Mouse (Mus musculus): ENCODE measurements around the gene Tpm3. TPM values are rescaled to one million over a fixed set of nuclear protein-coding genes. Genes with fewer than 3 reads are reported as not detected.

Tpm3 gene
- polyA plus RNA-seq, 1 experiment from 2014 or later: 162 TPM

- H3K4me1 ChIP-seq (ENCODE audit: control insufficient read depth, low read depth, low read length): peaks cover 56% of the 10 kb centered on the region
- peak overlapping the region; percentile 83 for H3K9ac ChIP-seq (ENCODE audit: low read depth, low read length)
- peak overlapping the region; percentile 85 for H3K4me3 ChIP-seq (ENCODE audit: low read depth, low read length)
- H3K4me2 ChIP-seq (ENCODE audit: low read depth, low read length): peak overlapping the region; percentile 90
- no peaks in the 10 kb centered on the region for H3K36me3 ChIP-seq (ENCODE audit: control insufficient read depth, insufficient read depth)
- no peak for ATAC-seq (ENCODE audit: low read depth)
- no peaks in the 10 kb centered on the region for H3K27me3 ChIP-seq (ENCODE audit: control insufficient read depth, insufficient read depth, low read depth, low read length)
- WGBS (ENCODE audit: insufficient replicate concordance): 0% methylated on average over 6 of the region's 6 CpGs
- H3K27ac ChIP-seq (ENCODE audit: low read length): peak overlapping the region; percentile 97
- no peaks in the 10 kb centered on the region for H3K9me3 ChIP-seq (replicated peaks; ENCODE audit: control insufficient read depth, low read length)
These were observed 8.0 kb downstream of the Tpm3 start for GRCm38 (mm10) chr3:90080498-90080863.

GRCm38 (mm10) chr3:90081365-90082240, 9.2 kb downstream of the Tpm3 start:
- peak overlapping the region; percentile 47 for H3K9ac ChIP-seq (ENCODE audit: low read depth, low read length)
- peak overlapping the region; percentile 79 for H3K27ac ChIP-seq (ENCODE audit: low read length)
- H3K4me1 ChIP-seq (ENCODE audit: control insufficient read depth, low read depth, low read length): peaks cover 63% of the 10 kb centered on the region
- 25% methylated on average over 5 of the region's 5 CpGs for WGBS (ENCODE audit: insufficient replicate concordance)
- H3K4me2 ChIP-seq (ENCODE audit: low read depth, low read length): peak overlapping the region; percentile 90
- no peaks in the 10 kb centered on the region for H3K9me3 ChIP-seq (replicated peaks; ENCODE audit: control insufficient read depth, low read length)
- peak overlapping the region; percentile 85 for H3K4me3 ChIP-seq (ENCODE audit: low read depth, low read length)
- no peak for ATAC-seq (ENCODE audit: low read depth)
- H3K27me3 ChIP-seq (ENCODE audit: control insufficient read depth, insufficient read depth, low read depth, low read length): no peaks in the 10 kb centered on the region
- H3K36me3 ChIP-seq (ENCODE audit: control insufficient read depth, insufficient read depth): peaks cover 3% of the 10 kb centered on the region; the same call in 1 of the 2 replicates

- peak overlapping the region; percentile 90 for H3K4me2 ChIP-seq (ENCODE audit: low read depth, low read length)
- no peaks in the 10 kb centered on the region for H3K9me3 ChIP-seq (replicated peaks; ENCODE audit: control insufficient read depth, low read length)
- peak overlapping the region; percentile 10; the same call in 1 of the 2 replicates for H3K4me3 ChIP-seq (ENCODE audit: low read depth, low read length)
- WGBS (ENCODE audit: insufficient replicate concordance): 23% methylated on average over 5 of the region's 5 CpGs
- H3K4me1 ChIP-seq (ENCODE audit: control insufficient read depth, low read depth, low read length): peaks cover 63% of the 10 kb centered on the region
- H3K9ac ChIP-seq (ENCODE audit: low read depth, low read length): peak overlapping the region; percentile 2; the same call in 1 of the 2 replicates
- ATAC-seq (ENCODE audit: low read depth): no peak
- H3K27ac ChIP-seq (ENCODE audit: low read length): peak overlapping the region; percentile 79
- H3K36me3 ChIP-seq (ENCODE audit: control insufficient read depth, insufficient read depth): peaks cover 14% of the 10 kb centered on the region
- H3K27me3 ChIP-seq (ENCODE audit: control insufficient read depth, insufficient read depth, low read depth, low read length): no peaks in the 10 kb centered on the region
These were observed 10.6 kb downstream of the Tpm3 start for GRCm38 (mm10) chr3:90083034-90083433.

- no peaks in the 10 kb centered on the region for H3K9me3 ChIP-seq (replicated peaks; ENCODE audit: control insufficient read depth, low read length)
- H3K36me3 ChIP-seq (ENCODE audit: control insufficient read depth, insufficient read depth): peaks cover 21% of the 10 kb centered on the region
- WGBS (ENCODE audit: insufficient replicate concordance): 32% methylated on average over 3 of the region's 3 CpGs
- no peaks in the 10 kb centered on the region for H3K27me3 ChIP-seq (ENCODE audit: control insufficient read depth, insufficient read depth, low read depth, low read length)
- H3K4me3 ChIP-seq (ENCODE audit: low read depth, low read length): no peak overlapping the region; the same call in 1 of the 2 replicates
- peak overlapping the region; percentile 71 for H3K27ac ChIP-seq (ENCODE audit: low read length)
- no peak overlapping the region for H3K9ac ChIP-seq (ENCODE audit: low read depth, low read length)
- peaks cover 60% of the 10 kb centered on the region for H3K4me1 ChIP-seq (ENCODE audit: control insufficient read depth, low read depth, low read length)
- peak overlapping the region; percentile 90 for H3K4me2 ChIP-seq (ENCODE audit: low read depth, low read length)
- no peak for ATAC-seq (ENCODE audit: low read depth)
These were observed 11.4 kb downstream of the Tpm3 start for GRCm38 (mm10) chr3:90083698-90084324.

- Histone ChIP-seq H3K27ac (ENCODE audit: low read length) (no peak overlapping the region; the same call in 1 of the 2 replicates), H3K9ac (ENCODE audit: low read depth, low read length) (no peak overlapping the region), H3K4me2 (ENCODE audit: low read depth, low read length) (no peak overlapping the region), H3K36me3 (ENCODE audit: control insufficient read depth, insufficient read depth) (peaks cover 30% of the 10 kb centered on the region), H3K4me1 (ENCODE audit: control insufficient read depth, low read depth, low read length) (peaks cover 56% of the 10 kb centered on the region), H3K4me3 (ENCODE audit: low read depth, low read length) (no peak overlapping the region), H3K27me3 (ENCODE audit: control insufficient read depth, insufficient read depth, low read depth, low read length) (no peaks in the 10 kb centered on the region), H3K9me3 (replicated peaks; ENCODE audit: control insufficient read depth, low read length) (no peaks in the 10 kb centered on the region)
- ATAC-seq (ENCODE audit: low read depth): no peak
- WGBS (ENCODE audit: insufficient replicate concordance): 54% methylated on average over 4 of the region's 4 CpGs
These were observed 12.3 kb downstream of the Tpm3 start for GRCm38 (mm10) chr3:90084790-90085189.

GRCm38 (mm10) chr3:90085281-90085680, 12.8 kb downstream of the Tpm3 start:
- H3K27ac ChIP-seq (ENCODE audit: low read length): no peak overlapping the region
- no peak overlapping the region for H3K4me3 ChIP-seq (ENCODE audit: low read depth, low read length)
- no peak overlapping the region for H3K4me2 ChIP-seq (ENCODE audit: low read depth, low read length)
- H3K27me3 ChIP-seq (ENCODE audit: control insufficient read depth, insufficient read depth, low read depth, low read length): no peaks in the 10 kb centered on the region
- H3K36me3 ChIP-seq (ENCODE audit: control insufficient read depth, insufficient read depth): peaks cover 34% of the 10 kb centered on the region
- WGBS (ENCODE audit: insufficient replicate concordance): 43% methylated on average over 6 of the region's 6 CpGs
- H3K9ac ChIP-seq (ENCODE audit: low read depth, low read length): no peak overlapping the region
- H3K4me1 ChIP-seq (ENCODE audit: control insufficient read depth, low read depth, low read length): peaks cover 56% of the 10 kb centered on the region
- no peaks in the 10 kb centered on the region for H3K9me3 ChIP-seq (replicated peaks; ENCODE audit: control insufficient read depth, low read length)
- no peak for ATAC-seq (ENCODE audit: low read depth)

GRCm38 (mm10) chr3:90086068-90086467, 13.6 kb downstream of the Tpm3 start:
- H3K36me3 ChIP-seq (ENCODE audit: control insufficient read depth, insufficient read depth): peaks cover 40% of the 10 kb centered on the region
- no peak overlapping the region for H3K4me3 ChIP-seq (ENCODE audit: low read depth, low read length)
- H3K27ac ChIP-seq (ENCODE audit: low read length): no peak overlapping the region
- no peak overlapping the region for H3K9ac ChIP-seq (ENCODE audit: low read depth, low read length)
- peaks cover 51% of the 10 kb centered on the region for H3K4me1 ChIP-seq (ENCODE audit: control insufficient read depth, low read depth, low read length)
- H3K9me3 ChIP-seq (replicated peaks; ENCODE audit: control insufficient read depth, low read length): no peaks in the 10 kb centered on the region
- no peak overlapping the region for H3K4me2 ChIP-seq (ENCODE audit: low read depth, low read length)
- H3K27me3 ChIP-seq (ENCODE audit: control insufficient read depth, insufficient read depth, low read depth, low read length): no peaks in the 10 kb centered on the region
- WGBS (ENCODE audit: insufficient replicate concordance): 32% methylated on average over 5 of the region's 5 CpGs
- no peak for ATAC-seq (ENCODE audit: low read depth)

GRCm38 (mm10) chr3:90088617-90089016, 16.2 kb downstream of the Tpm3 start:
- ATAC-seq (ENCODE audit: low read depth): no peak
- peaks cover 50% of the 10 kb centered on the region for H3K36me3 ChIP-seq (ENCODE audit: control insufficient read depth, insufficient read depth)
- H3K27me3 ChIP-seq (ENCODE audit: control insufficient read depth, insufficient read depth, low read depth, low read length): no peaks in the 10 kb centered on the region
- no peak overlapping the region for H3K9ac ChIP-seq (ENCODE audit: low read depth, low read length)
- WGBS (ENCODE audit: insufficient replicate concordance): 78% methylated on average over 2 of the region's 2 CpGs
- no peak overlapping the region for H3K4me3 ChIP-seq (ENCODE audit: low read depth, low read length)
- H3K4me2 ChIP-seq (ENCODE audit: low read depth, low read length): no peak overlapping the region
- H3K9me3 ChIP-seq (replicated peaks; ENCODE audit: control insufficient read depth, low read length): no peaks in the 10 kb centered on the region
- H3K27ac ChIP-seq (ENCODE audit: low read length): no peak overlapping the region
- peaks cover 25% of the 10 kb centered on the region for H3K4me1 ChIP-seq (ENCODE audit: control insufficient read depth, low read depth, low read length)

- no peak for ATAC-seq (ENCODE audit: low read depth)
- Histone ChIP-seq H3K36me3 (ENCODE audit: control insufficient read depth, insufficient read depth) (peaks cover 50% of the 10 kb centered on the region), H3K27ac (ENCODE audit: low read length) (no peak overlapping the region), H3K9me3 (replicated peaks; ENCODE audit: control insufficient read depth, low read length) (no peaks in the 10 kb centered on the region), H3K4me1 (ENCODE audit: control insufficient read depth, low read depth, low read length) (peaks cover 3% of the 10 kb centered on the region), H3K4me2 (ENCODE audit: low read depth, low read length) (no peak overlapping the region), H3K9ac (ENCODE audit: low read depth, low read length) (no peak overlapping the region), H3K27me3 (ENCODE audit: control insufficient read depth, insufficient read depth, low read depth, low read length) (no peaks in the 10 kb centered on the region), H3K4me3 (ENCODE audit: low read depth, low read length) (no peak overlapping the region)
- WGBS (ENCODE audit: insufficient replicate concordance): 66% methylated on average over 6 of the region's 6 CpGs
These were observed 18.4 kb downstream of the Tpm3 start for GRCm38 (mm10) chr3:90090892-90091291.
